Mouse (Mus musculus) heart, embryonic 14.5 days (tissue): ENCODE measurements around the gene Cd300ld4. TPM values are rescaled to one million over a fixed set of nuclear protein-coding genes. Genes with fewer than 3 reads are reported as not detected.

Source experiments
- polyA plus RNA-seq: library from polyadenylated mRNA; unstranded; fragments of >200 nt; fragmentation: Nextera tagmentation; extraction: Ambion mirVana; gene quantifications from 2 replicates; pipeline ENCODE4 v1.2.1, GENCODE M21; 2014

Cd300ld4 gene
- polyA plus RNA-seq, 1 experiment from 2014 or later: not detected

Other genes with a start within 250 kb of the Cd300ld4 start
- not detected in 2 replicates for gene Btbd17, start 231.1 kb downstream of the Cd300ld4 start, polyA plus RNA-seq
- not detected in 2 replicates for gene Gpr142, start 228.1 kb downstream of the Cd300ld4 start, polyA plus RNA-seq
- gene Gprc5c, start 175.9 kb downstream of the Cd300ld4 start, polyA plus RNA-seq: 15.2 and 18.0 TPM in 2 replicates
- 1.1 and 1.4 TPM in 2 replicates for gene Cd300a, start 137.0 kb downstream of the Cd300ld4 start, polyA plus RNA-seq
- 0.39 and 0.54 TPM in 2 replicates for gene Cd300lb, start 92.6 kb downstream of the Cd300ld4 start, polyA plus RNA-seq
- not detected in 2 replicates for gene Cd300c, start 57.9 kb downstream of the Cd300ld4 start, polyA plus RNA-seq
- gene Cd300ld, start 37.1 kb downstream of the Cd300ld4 start, polyA plus RNA-seq: 0.36 and 0.46 TPM in 2 replicates
- gene Cd300c2, start 25.1 kb downstream of the Cd300ld4 start, polyA plus RNA-seq: 4.1 and 4.2 TPM in 2 replicates
- gene Cd300ld2, start 10.8 kb downstream of the Cd300ld4 start, polyA plus RNA-seq: not detected in 2 replicates
- gene Cd300ld5, start 10.8 kb upstream of the Cd300ld4 start, polyA plus RNA-seq: not detected in 2 replicates
- gene Cd300ld3, start 21.4 kb upstream of the Cd300ld4 start, polyA plus RNA-seq: not detected in 2 replicates
- gene Cd300e, start 35.2 kb upstream of the Cd300ld4 start, polyA plus RNA-seq: 0.09 TPM in 1 of 2 replicates, not detected in the other
- 0.78 and 0.89 TPM in 2 replicates for gene Rab37, start 64.4 kb upstream of the Cd300ld4 start, polyA plus RNA-seq
- gene Cd300lf, start 107.0 kb upstream of the Cd300ld4 start, polyA plus RNA-seq: 0.22 and 0.61 TPM in 2 replicates
- gene Slc9a3r1, start 136.3 kb upstream of the Cd300ld4 start, polyA plus RNA-seq: 18.0 and 21.9 TPM in 2 replicates
- 6.5 and 8.4 TPM in 2 replicates for gene Tmem104, start 160.5 kb upstream of the Cd300ld4 start, polyA plus RNA-seq
- 16.5 and 16.6 TPM in 2 replicates for gene Nat9, start 160.8 kb upstream of the Cd300ld4 start, polyA plus RNA-seq
- 0.15 TPM in 1 of 2 replicates, not detected in the other for gene Grin2c, start 240.2 kb upstream of the Cd300ld4 start, polyA plus RNA-seq